Mouse (Mus musculus) forebrain, embryonic 11.5 days (tissue): Measurements from ENCODE around the gene Gm9936. TPM values are rescaled to one million over a fixed set of nuclear protein-coding genes. Genes with fewer than 3 reads are reported as not detected.
"Not testable (repeated sequence)": the region's sequence is repeated elsewhere in the genome, so short reads cannot be mapped to it uniquely, and the experiment has no call there.

Source experiments
- ATAC-seq: fragments of 200-750 bp; cut with Nextera tagmentation; replicated peaks from 2 replicates; pipeline ENCODE4 v1.8.0; 2017; ENCODE audit warnings: moderate TSS enrichment; ENCODE audit not compliant: low FRiP score
- DNase-seq: peaks from one replicate; pipeline ENCODE4 v3.0.0-alpha.2; 2017; ENCODE audit warnings: low spot score
- H3K27ac ChIP-seq: fragments of 300-500 bp; sonication (generic); 2 replicates; pipeline ENCODE4 v1.5.1; 2014; ENCODE audit warnings: low read depth, low read length
- H3K27me3 ChIP-seq: fragments of 300-500 bp; sonication (generic); 2 replicates; pipeline ENCODE4 v1.6.1; 2014; ENCODE audit warnings: mild to moderate bottlenecking, low read length, mixed read lengths; ENCODE audit not compliant: control insufficient read depth, insufficient read depth
- H3K36me3 ChIP-seq: fragments of 300-500 bp; sonication (generic); 2 replicates; pipeline ENCODE4 v1.6.1; 2014; ENCODE audit warnings: mild to moderate bottlenecking, low read length, moderate library complexity, mixed read lengths; ENCODE audit not compliant: control insufficient read depth, insufficient read depth
- H3K4me1 ChIP-seq: fragments of 300-500 bp; sonication (generic); replicated peaks from 2 replicates; pipeline ENCODE4 v1.6.1; 2014; ENCODE audit warnings: low read length, mixed read lengths; ENCODE audit not compliant: control insufficient read depth, insufficient read depth
- H3K4me2 ChIP-seq: fragments of 300-500 bp; sonication (generic); 2 replicates; pipeline ENCODE4 v1.6.1; 2014; ENCODE audit warnings: low read depth, mild to moderate bottlenecking, low read length, moderate library complexity, mixed read lengths; ENCODE audit not compliant: severe bottlenecking
- H3K4me3 ChIP-seq: fragments of 300-500 bp; sonication (generic); 2 replicates; pipeline ENCODE4 v1.5.1; 2014; ENCODE audit warnings: low read depth, low read length
- H3K9ac ChIP-seq: fragments of 300-500 bp; sonication (generic); 2 replicates; pipeline ENCODE4 v1.6.1; 2014; ENCODE audit warnings: low read length
- H3K9me3 ChIP-seq: fragments of 300-500 bp; sonication (generic); 2 replicates; pipeline ENCODE4 v1.6.1; 2016; ENCODE audit warnings: low read length, mixed read lengths; ENCODE audit not compliant: control insufficient read depth
- WGBS: fragments of 180-500 bp; shearing (Covaris S2); extraction: QIAGEN DNeasy Blood & Tissue Kit; methylation state at CpG from one replicate; pipeline ENCODE4 v1.1.7; 2014; 5-methylcytosine and 5-hydroxymethylcytosine counted together
- polyA plus RNA-seq: library from polyadenylated mRNA; unstranded; fragments of >200 nt; fragmentation: Nextera tagmentation; extraction: Ambion mirVana; gene quantifications from 2 replicates; pipeline ENCODE4 v1.2.1, GENCODE M21; 2014

The Gm9936 gene
- polyA plus RNA-seq, 1 experiment from 2014 or later: 0.40 TPM

DNA sequence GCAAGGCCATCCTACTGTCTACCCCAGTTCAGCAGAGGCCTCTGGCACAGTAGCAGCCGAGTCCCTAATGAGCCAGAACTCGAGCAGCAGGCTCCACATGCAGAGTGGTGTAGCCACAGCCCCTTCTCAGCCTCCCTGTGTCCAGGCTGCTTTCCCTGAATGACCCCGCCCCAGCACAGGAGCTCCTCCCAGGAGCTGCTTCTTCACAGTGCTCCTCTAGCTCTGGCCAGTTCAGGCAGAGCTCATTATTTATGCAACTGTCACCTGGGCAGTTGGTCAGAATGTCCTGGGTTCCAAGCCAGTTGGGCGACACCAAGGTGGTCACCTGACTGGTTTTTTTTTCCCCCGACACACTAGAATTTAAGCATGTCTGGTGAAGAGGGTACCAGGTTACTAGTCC, 5.1 kb downstream of the Gm9936 start, which contains the start of gene 4930519G04Rik:
TSS of gene 4930519G04Rik (plus strand) at position 301 of the 400 bp plus-strand sequence.
- H3K4me2 ChIP-seq, H3K4me3 ChIP-seq, H3K27me3 ChIP-seq, H3K27ac ChIP-seq, H3K36me3 ChIP-seq, H3K4me1 ChIP-seq, H3K9ac ChIP-seq, ATAC-seq, DNase-seq, H3K9me3 ChIP-seq: not testable (repeated sequence)
- 85% methylated on average over 3 of the region's 5 CpGs for WGBS

DNA sequence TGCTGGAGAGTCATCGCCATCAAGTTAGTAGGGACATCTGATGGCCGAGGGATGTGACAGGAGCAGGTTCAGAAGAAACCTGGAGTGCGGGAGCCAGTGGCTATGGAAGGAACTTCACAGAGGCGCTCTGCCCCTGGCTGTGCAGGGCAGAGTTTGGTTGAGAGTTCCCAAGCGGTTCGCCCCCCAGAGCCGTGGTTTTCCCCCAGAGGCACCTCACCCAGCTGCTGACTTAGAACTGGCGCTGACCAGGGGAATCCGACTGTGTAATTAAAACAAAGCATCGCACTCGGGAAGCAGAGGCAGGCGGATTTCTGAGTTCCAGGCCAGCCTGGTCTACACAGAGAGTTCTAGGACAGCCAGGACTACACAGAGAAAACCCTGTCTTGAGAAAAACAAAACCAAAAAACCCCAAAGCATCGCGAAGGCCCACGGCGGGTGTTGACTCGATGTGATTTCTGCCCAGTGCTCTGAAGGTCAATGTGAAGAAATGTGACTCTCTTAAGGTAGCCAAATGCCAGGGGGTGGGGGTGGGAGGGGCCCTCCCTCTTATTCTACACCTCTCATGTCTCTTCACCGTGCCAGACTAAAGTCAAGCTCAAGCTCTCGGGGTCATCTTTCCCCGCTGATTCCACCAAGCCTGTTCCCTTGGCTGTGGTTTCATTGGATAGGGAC, 6.8 kb downstream of the Gm9936 start:
- 84% methylated on average over 20 of the region's 20 CpGs for WGBS
- H3K36me3 ChIP-seq: no peaks in the 10 kb centered on the region
- no peak overlapping the region for H3K9ac ChIP-seq
- H3K9me3 ChIP-seq: no peaks in the 10 kb centered on the region
- ATAC-seq (no peak), DNase-seq (no peak)
- H3K27me3 ChIP-seq: no peaks in the 10 kb centered on the region
- no peak overlapping the region for H3K4me2 ChIP-seq
- no peak overlapping the region for H3K27ac ChIP-seq
- no peaks in the 10 kb centered on the region for H3K4me1 ChIP-seq
- no peak overlapping the region for H3K4me3 ChIP-seq

DNA sequence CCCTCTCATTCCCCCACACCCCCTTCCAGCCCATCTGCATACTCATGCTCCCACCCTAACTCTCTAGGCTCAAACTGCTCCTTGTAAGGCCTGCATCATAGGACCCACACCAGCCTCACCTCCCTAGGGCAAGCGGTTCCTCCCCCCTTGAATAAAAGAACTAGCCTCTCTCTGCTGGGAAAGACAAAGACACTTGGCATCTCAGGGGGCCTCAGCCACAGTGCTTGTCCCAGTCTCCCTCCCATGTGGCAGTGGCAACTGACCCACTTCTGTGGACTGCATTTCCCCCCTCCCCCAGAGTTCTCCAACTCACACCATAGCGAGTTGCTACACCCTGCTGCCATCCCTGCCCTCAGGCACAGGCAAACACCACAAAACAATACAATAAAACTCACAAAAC, 14.1 kb downstream of the Gm9936 start:
- not testable (repeated sequence) for H3K9me3 ChIP-seq, H3K4me2 ChIP-seq, H3K27ac ChIP-seq, H3K9ac ChIP-seq, H3K27me3 ChIP-seq, H3K4me1 ChIP-seq, ATAC-seq, H3K4me3 ChIP-seq, H3K36me3 ChIP-seq, DNase-seq
- 65% methylated on average over 2 of the region's 2 CpGs for WGBS

DNA sequence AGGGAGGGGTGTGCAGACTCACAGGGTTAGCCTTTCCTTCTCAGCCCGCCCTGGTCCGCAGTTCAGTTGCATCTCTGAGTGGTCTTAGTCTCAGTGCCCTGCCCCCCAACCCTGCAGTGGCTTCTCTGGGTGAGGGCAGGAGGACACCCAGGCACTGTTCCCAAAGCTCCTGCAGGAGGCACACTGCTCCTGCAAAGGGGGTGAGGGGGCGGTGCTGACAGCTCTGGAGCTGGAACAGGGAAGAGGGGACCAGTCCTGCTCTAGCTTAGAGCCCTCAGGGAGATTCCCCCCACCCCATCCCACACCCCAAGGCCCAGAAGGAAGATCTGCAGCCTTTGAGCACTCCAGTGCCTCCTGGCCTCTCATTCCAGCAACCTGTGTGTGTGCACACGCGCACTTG, 15.8 kb downstream of the Gm9936 start:
- 61% methylated on average over 5 of the region's 5 CpGs for WGBS
- no peak for ATAC-seq

DNA sequence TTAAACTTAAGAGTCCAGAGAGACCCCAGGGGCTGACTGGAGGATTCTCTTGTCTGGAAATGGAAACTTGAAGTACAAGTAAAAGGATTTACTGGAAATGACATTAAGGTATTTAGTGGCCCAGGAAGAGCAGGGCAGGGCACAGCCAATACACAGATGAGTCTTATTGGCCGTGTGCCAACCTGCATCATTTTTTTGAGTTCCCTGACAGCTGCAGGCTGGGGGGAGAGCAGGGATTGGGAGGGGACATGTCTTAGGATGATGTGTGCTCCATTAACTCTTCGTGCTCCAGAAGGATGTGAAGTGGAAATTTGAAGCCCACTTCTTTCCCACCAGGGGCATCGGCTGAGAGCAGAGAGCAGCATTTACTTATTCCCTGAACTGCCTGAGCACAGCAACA, 16.3 kb downstream of the Gm9936 start:
- ATAC-seq, H3K27ac ChIP-seq, H3K4me2 ChIP-seq, H3K4me3 ChIP-seq, H3K9ac ChIP-seq, DNase-seq, H3K4me1 ChIP-seq, H3K9me3 ChIP-seq, H3K27me3 ChIP-seq, H3K36me3 ChIP-seq: not testable (repeated sequence)
- WGBS: 56% methylated on average over 3 of the region's 3 CpGs

More for the DNA sequence above, 15.8 kb downstream of the Gm9936 start:
- Histone ChIP-seq H3K27me3 (no peaks in the 10 kb centered on the region), H3K9me3 (no peaks in the 10 kb centered on the region), H3K27ac (no peak overlapping the region), H3K4me3 (no peak overlapping the region), H3K4me1 (no peaks in the 10 kb centered on the region), H3K9ac (no peak overlapping the region), H3K4me2 (no peak overlapping the region), H3K36me3 (no peaks in the 10 kb centered on the region)
- DNase-seq: no peak

DNA sequence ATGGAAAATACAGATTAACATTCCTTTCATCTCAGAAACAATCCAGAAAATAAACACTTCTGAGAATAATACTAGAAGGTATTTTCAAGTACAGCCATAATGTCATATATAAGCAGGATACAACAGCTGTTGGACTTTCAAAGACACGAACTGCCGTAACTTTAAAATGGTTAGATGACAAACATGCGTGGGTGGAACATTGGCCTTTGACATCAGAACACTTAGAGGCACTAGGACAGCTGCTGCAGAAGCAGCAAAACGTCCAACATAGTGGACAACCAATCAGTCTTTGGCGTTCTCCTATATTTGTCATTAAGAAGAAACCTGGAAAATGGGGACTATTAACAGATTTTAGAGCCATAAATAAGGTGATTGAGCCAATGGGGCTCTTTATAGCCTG, 18.0 kb downstream of the Gm9936 start:
- DNase-seq, H3K4me3 ChIP-seq, H3K9ac ChIP-seq, H3K9me3 ChIP-seq, H3K4me2 ChIP-seq, H3K36me3 ChIP-seq, H3K27ac ChIP-seq, H3K27me3 ChIP-seq, ATAC-seq, H3K4me1 ChIP-seq: not testable (repeated sequence)
- WGBS: 85% methylated on average over 5 of the region's 5 CpGs

DNA sequence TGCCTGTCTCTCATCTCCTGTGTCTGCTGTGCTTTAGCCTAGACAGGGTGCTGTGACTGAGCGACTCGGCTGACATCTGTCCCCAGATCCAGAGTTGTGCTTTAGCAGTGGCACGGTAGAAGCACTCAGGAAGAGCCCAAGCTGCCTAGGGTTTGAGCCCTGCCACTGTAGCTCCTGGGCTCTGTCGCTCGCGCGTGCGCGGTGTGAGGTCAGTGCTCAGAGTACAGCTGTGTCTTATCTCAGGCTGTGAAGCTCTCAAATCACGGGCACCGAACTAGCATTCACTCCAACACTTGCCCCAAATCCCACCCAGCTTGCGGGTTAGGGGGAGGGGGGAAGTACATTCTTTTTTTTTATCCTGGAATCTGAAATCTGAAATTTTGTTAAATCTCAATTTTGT, 21.6 kb downstream of the Gm9936 start:
- H3K4me2 ChIP-seq: no peak overlapping the region
- 75% methylated on average over 12 of the region's 12 CpGs for WGBS
- H3K27ac ChIP-seq: no peak overlapping the region
- H3K27me3 ChIP-seq: no peaks in the 10 kb centered on the region
- H3K9ac ChIP-seq: no peak overlapping the region
- no peaks in the 10 kb centered on the region for H3K36me3 ChIP-seq
- DNase-seq (no peak), ATAC-seq (no peak)
- H3K4me1 ChIP-seq: no peaks in the 10 kb centered on the region
- H3K9me3 ChIP-seq: no peaks in the 10 kb centered on the region
- H3K4me3 ChIP-seq: no peak overlapping the region

DNA sequence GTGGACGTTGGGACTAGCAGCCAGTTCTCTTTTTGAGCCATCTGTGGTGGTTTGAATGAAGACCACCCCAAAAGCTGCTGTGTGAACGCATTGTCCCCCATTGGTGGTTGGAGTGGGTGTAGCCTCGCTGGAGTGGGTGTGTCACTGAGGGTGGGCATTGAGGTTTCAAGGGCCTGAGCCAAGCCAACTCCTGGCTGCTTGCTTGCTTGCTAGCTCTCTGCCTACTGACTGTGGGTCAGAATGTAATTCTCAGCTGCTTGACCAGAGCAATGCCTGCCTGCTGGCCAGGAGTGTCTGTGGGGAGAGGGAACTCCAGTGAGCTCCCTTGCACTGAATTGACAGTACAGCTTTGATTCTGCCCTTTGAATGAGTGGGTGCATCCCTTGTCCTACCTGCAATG, 28.7 kb downstream of the Gm9936 start:
- DNase-seq (no peak), ATAC-seq (no peak)
- no peaks in the 10 kb centered on the region for H3K9me3 ChIP-seq
- H3K4me2 ChIP-seq: no peak overlapping the region
- no peaks in the 10 kb centered on the region; the same call in 1 of the 2 replicates for H3K4me1 ChIP-seq
- no peaks in the 10 kb centered on the region for H3K27me3 ChIP-seq
- no peak overlapping the region for H3K4me3 ChIP-seq
- 63% methylated on average over 3 of the region's 3 CpGs for WGBS
- no peak overlapping the region for H3K27ac ChIP-seq
- no peak overlapping the region for H3K9ac ChIP-seq
- no peaks in the 10 kb centered on the region for H3K36me3 ChIP-seq

DNA sequence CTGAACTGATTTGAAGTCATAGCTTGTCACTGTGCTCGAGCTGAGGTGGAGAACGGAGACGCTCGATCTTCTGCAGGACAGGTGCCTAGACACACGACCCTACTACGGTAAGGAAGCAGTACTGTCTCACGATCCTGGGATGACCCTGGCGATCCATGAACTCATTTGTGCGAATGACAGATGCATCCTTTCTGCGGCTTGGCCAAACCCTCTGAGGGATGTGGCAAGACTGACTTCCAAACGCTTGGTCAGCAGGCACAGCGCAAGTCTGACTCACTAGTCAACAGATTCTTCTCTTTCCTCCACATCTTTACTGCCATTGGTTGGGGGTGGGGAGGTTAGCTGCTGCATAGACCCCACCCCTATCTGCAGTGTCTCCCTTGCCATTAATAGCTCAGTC, 31.1 kb downstream of the Gm9936 start:
- H3K27ac ChIP-seq: no peak overlapping the region
- no peak overlapping the region for H3K4me2 ChIP-seq
- H3K9ac ChIP-seq: no peak overlapping the region
- H3K36me3 ChIP-seq: no peaks in the 10 kb centered on the region
- DNase-seq (no peak), ATAC-seq (no peak)
- H3K9me3 ChIP-seq: no peaks in the 10 kb centered on the region
- H3K4me3 ChIP-seq: no peak overlapping the region
- no peaks in the 10 kb centered on the region; the same call in 1 of the 2 replicates for H3K4me1 ChIP-seq
- 94% methylated on average over 12 of the region's 12 CpGs for WGBS
- H3K27me3 ChIP-seq: no peaks in the 10 kb centered on the region
